Mouse (Mus musculus): Measurements from ENCODE around the gene Pop7. TPM values are rescaled to one million over a fixed set of nuclear protein-coding genes. Genes with fewer than 3 reads are reported as not detected.
A peak's percentile ranks its signal among the peaks of the same experiment; 100 is the strongest.

Gene Pop7
- total RNA-seq, 1 experiment from 2014 or later, result 9.7 TPM

- no peak for ATAC-seq (replicated peaks; ENCODE audit: insufficient number of reproducible peaks, low FRiP score, low TSS enrichment, poor library complexity, severe bottlenecking)
Measured at GRCm38 (mm10) chr5:137510573-137511390, 8.5 kb upstream of the Pop7 start.

GRCm38 (mm10) chr5:137510014-137510501 lies 7.7 kb upstream of the Pop7 start:
- ATAC-seq (replicated peaks; ENCODE audit: insufficient number of reproducible peaks, low FRiP score, low TSS enrichment, poor library complexity, severe bottlenecking), result 0 out of 2 replicates have a peak, but pooled peaks have one; percentile 55

- ATAC-seq (replicated peaks; ENCODE audit: insufficient number of reproducible peaks, low FRiP score, low TSS enrichment, poor library complexity, severe bottlenecking), result no peak
Measured at GRCm38 (mm10) chr5:137504041-137504440, 1.7 kb upstream of the Pop7 start.

GRCm38 (mm10) chr5:137502667-137503110 lies 371 bp upstream of the Pop7 start:
- peak; percentile 57 for ATAC-seq (replicated peaks; ENCODE audit: insufficient number of reproducible peaks, low FRiP score, low TSS enrichment, poor library complexity, severe bottlenecking)

DNA sequence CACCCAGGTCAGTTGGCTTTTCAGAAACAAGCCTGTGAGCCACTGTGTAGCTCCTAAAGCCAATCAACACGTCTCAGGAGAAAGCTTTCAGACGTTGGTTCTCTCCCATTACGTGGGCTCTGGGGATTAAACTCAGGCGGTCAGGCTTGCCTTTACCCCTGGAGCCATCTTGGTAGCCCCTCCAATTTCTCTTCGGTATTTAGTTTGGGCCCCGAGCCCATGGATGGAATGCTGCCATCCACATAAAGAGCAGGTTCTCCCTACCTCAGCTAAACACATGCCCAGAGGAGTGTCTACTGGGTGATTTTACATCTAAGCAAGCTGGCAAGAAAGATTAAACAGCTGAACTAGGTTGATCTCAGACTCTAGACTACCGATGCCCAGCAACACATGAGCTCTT lies 2.1 kb downstream of the Pop7 start:
- no peak for ATAC-seq (replicated peaks; ENCODE audit: insufficient number of reproducible peaks, low FRiP score, low TSS enrichment, poor library complexity, severe bottlenecking)

GRCm38 (mm10) chr5:137493831-137494230 lies 8.5 kb downstream of the Pop7 start:
- ATAC-seq (replicated peaks; ENCODE audit: insufficient number of reproducible peaks, low FRiP score, low TSS enrichment, poor library complexity, severe bottlenecking), result no peak

DNA sequence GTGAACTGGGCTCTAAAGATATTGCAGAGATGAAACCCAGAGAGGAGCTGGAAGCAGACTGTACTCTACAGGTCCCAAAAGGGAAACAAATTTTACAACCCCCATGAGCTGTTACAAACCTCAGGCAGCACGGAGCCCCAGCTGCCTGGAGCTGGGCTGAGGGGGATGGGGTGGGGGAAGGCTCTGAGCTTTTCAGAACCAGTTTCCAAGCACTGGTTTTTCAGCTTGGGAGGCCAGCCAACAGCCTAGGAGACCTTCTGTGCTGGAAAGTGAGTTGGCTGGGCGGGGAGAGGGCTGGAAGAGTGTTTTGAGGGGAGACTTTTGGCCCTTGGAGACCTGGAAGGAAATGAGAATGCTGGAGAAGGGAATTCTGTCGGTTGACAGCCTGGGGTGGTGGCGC lies 10.8 kb downstream of the Pop7 start:
- no peak for ATAC-seq (replicated peaks; ENCODE audit: insufficient number of reproducible peaks, low FRiP score, low TSS enrichment, poor library complexity, severe bottlenecking)

GRCm38 (mm10) chr5:137487616-137488015 lies 14.7 kb downstream of the Pop7 start:
- ATAC-seq (replicated peaks; ENCODE audit: insufficient number of reproducible peaks, low FRiP score, low TSS enrichment, poor library complexity, severe bottlenecking), result no peak

DNA sequence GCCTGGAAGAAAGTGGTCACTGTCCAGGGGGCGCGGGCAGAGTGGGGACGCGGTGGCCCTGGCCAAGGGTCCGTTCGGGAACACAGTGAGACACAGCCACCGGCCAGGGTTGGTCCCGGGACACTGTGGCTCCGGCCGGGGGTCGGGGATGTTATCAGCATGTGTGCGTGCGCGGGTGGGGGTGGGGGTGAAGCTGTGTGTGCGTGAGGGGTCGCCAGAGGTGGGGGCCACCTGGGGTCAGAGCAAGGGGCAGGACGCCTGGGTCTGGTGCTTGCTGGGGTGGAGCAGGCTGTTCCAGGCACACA lies 16.5 kb downstream of the Pop7 start:
- ATAC-seq (replicated peaks; ENCODE audit: insufficient number of reproducible peaks, low FRiP score, low TSS enrichment, poor library complexity, severe bottlenecking), result no peak

DNA sequence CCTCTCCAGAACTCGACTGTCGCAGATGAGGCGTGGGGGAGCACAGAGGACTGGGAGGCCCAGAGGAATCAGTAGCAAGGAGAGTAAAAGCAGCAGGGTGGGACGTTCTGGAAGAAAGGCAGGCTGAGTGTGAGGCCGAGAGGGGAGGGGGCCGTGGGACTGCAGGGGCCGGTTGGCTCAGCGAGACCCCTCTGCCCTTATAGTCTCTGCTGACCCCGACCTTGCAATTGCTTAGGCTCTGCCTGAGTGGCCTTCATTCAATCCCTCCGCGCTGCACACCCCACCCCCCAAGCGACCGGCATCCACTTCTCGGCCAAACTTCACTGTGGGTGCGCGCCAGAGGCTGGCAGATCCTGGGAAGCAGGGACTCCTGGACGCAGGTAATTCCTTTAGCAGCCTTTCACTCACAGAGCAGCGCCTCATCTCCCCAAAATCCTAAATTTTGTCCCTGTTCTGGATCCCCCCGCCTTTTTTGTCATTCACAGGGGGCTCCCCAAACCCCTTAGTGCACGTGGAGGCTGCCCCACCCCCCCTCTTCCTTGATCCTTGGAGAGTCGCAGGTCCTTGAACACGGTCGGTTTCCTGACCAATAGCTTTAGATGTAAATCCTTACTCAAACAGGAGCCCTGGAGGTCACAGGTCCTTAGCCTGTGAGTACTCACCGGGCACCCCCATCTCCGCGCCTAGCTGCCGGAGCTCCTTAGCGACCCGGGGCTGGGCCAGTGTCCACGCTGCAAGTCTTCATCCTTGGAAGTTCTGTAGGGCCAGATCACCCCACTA lies 17.1 kb downstream of the Pop7 start:
- no peak for ATAC-seq (replicated peaks; ENCODE audit: insufficient number of reproducible peaks, low FRiP score, low TSS enrichment, poor library complexity, severe bottlenecking)

DNA sequence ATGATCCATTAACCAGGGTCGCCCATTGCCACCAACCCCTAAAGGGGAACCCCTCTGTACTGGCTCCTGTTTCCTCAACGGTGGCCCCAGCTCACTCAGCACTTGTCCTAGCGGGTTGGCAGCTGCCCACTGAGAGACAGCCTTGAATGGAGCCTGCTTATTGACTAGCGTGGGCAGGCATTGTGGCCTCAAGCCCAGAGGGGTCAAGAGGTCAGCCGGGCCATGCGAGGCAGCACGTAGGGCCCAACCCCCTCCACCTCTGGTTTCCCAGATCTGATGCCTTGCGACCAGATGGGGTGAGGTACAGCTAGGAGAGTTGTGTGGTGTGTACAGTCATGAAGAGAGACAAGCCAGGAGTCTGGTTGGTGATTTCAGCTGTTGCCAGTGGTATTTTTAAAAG lies 20.4 kb downstream of the Pop7 start:
- no peak for ATAC-seq (replicated peaks; ENCODE audit: insufficient number of reproducible peaks, low FRiP score, low TSS enrichment, poor library complexity, severe bottlenecking)

- ATAC-seq (replicated peaks; ENCODE audit: insufficient number of reproducible peaks, low FRiP score, low TSS enrichment, poor library complexity, severe bottlenecking), result peak; percentile 63; the same call in 1 of the 2 replicates
Measured at GRCm38 (mm10) chr5:137481138-137481537, 21.2 kb downstream of the Pop7 start.

DNA sequence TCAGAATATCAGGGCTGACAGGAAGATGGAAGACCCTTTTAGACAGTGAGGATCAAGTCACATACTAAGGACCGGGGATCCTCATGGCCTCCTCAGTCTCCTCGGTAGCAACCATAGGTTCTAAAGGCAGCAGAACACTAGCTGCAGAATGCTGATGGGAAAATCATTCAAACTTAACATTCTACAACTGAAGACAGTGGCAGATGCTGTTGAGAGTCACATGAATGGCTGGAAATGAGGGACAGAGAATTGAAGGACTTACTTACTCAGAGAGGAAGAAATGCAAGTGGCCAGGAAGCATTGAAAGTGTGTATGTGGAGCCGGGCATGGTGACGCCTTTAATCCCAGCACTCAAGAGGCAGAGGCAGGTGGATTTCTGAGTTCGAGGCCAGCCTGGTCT lies 25.4 kb downstream of the Pop7 start, which contains the start of gene Zan:
Gene Zan, minus strand, starts transcription at position 101 of the 400 bp plus-strand sequence.
- no peak for ATAC-seq (replicated peaks; ENCODE audit: insufficient number of reproducible peaks, low FRiP score, low TSS enrichment, poor library complexity, severe bottlenecking)

- ATAC-seq (replicated peaks; ENCODE audit: insufficient number of reproducible peaks, low FRiP score, low TSS enrichment, poor library complexity, severe bottlenecking), result no peak
Measured at GRCm38 (mm10) chr5:137474351-137474750, 28.0 kb downstream of the Pop7 start.

GRCm38 (mm10) chr5:137472252-137472904 lies 29.9 kb downstream of the Pop7 start:
- ATAC-seq (replicated peaks; ENCODE audit: insufficient number of reproducible peaks, low FRiP score, low TSS enrichment, poor library complexity, severe bottlenecking), result no peak

DNA sequence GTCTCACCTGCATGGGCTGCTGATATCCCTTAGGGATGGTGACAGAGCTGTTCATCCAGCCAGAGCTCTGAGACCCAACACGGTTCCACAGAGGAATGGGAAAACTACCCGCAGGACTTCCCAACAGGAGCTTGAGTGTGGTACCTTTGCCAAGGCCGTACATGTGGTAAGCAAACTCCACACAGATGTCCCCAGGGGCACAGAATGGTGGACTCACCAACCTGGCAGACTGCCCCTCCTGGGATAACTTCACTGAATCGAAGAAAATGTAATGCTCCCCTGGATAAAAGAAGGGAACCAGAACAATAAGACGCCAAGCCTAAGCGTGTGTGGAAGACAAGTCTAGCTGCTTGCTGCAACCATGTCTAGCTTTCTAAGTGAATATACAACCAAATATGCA lies 35.4 kb downstream of the Pop7 start:
- ATAC-seq (replicated peaks; ENCODE audit: insufficient number of reproducible peaks, low FRiP score, low TSS enrichment, poor library complexity, severe bottlenecking), result no peak

DNA sequence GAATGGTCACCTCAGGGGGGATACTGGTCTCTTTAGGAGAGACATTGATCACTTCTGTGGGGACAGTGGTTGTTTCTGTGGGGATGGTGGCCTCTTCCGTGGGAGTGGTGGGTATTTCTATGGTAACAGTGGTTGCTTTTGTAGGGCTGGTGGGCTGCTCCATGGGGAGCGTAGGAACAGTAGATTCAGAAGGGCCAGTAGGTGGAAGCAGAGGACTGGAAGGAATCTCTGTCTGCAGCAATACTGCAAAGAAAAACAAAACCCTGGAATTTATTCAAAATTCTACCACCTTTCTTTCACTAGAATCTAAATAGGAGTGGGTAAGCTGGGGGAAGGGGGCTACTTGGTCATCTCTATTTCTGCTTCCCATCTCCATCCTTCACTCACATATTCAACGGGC lies 37.3 kb downstream of the Pop7 start:
- ATAC-seq (replicated peaks; ENCODE audit: insufficient number of reproducible peaks, low FRiP score, low TSS enrichment, poor library complexity, severe bottlenecking), result no peak

- no peak for ATAC-seq (replicated peaks; ENCODE audit: insufficient number of reproducible peaks, low FRiP score, low TSS enrichment, poor library complexity, severe bottlenecking)
Measured at GRCm38 (mm10) chr5:137455866-137456591, 46.3 kb downstream of the Pop7 start.

GRCm38 (mm10) chr5:137455206-137455605 lies 47.1 kb downstream of the Pop7 start:
- ATAC-seq (replicated peaks; ENCODE audit: insufficient number of reproducible peaks, low FRiP score, low TSS enrichment, poor library complexity, severe bottlenecking), result no peak

Data from monocyte, adult 5-6 weeks (primary cell).